Mouse (Mus musculus) small intestine, adult 2 months (tissue): ENCODE results near the gene Ppp2r5e. TPM values are rescaled to one million over a fixed set of nuclear protein-coding genes. Genes with fewer than 3 reads are reported as not detected.

ENCODE experiments used
- H3K27ac ChIP-seq: fragments of 200-500 bp; 2 replicates; pipeline ENCODE4 v1.5.1; 2012; ENCODE audit warnings: low read depth, low read length, control low read depth, inconsistent platforms; ENCODE audit not compliant: insufficient read depth
- H3K27me3 ChIP-seq: fragments of 200-500 bp; 2 replicates; pipeline ENCODE4 v1.6.1; 2012; ENCODE audit warnings: mild to moderate bottlenecking, moderate library complexity, low read length, inconsistent platforms; ENCODE audit not compliant: control insufficient read depth, insufficient read depth
- H3K36me3 ChIP-seq: fragments of 200-500 bp; 2 replicates; pipeline ENCODE4 v1.6.1; 2012; ENCODE audit warnings: mild to moderate bottlenecking, low read length, control low read depth, inconsistent platforms; ENCODE audit not compliant: control insufficient read depth, insufficient read depth
- H3K4me1 ChIP-seq: fragments of 200-500 bp; 2 replicates; pipeline ENCODE4 v1.6.1; 2012; ENCODE audit warnings: low read length, inconsistent platforms, mixed read lengths; ENCODE audit not compliant: control insufficient read depth, insufficient read depth, insufficient read length
- H3K4me3 ChIP-seq: fragments of 200-500 bp; 2 replicates; pipeline ENCODE4 v1.5.1; 2012; ENCODE audit warnings: low read depth, mild to moderate bottlenecking, control low read depth, inconsistent platforms, low read length, moderate library complexity
- CTCF ChIP-seq: fragments of 200-500 bp; IDR thresholded peaks from 2 replicates; pipeline ENCODE4 v1.5.1; 2012; ENCODE audit warnings: low read depth, mild to moderate bottlenecking, control low read depth, inconsistent platforms, low read length, moderate library complexity, mixed read lengths; ENCODE audit not compliant: insufficient replicate concordance, insufficient read length; ENCODE audit errors: extremely low read depth
- POLR2A ChIP-seq: fragments of 200-500 bp; IDR thresholded peaks from 2 replicates; pipeline ENCODE4 v1.6.1; 2012; ENCODE audit warnings: low read depth, mild to moderate bottlenecking, control low read depth, inconsistent platforms, low read length, moderate library complexity
- whole genome bisulfite sequencing: fragments of 180-500 bp; shearing (Covaris S2); methylation state at CpG from one replicate; pipeline ENCODE4 v1.1.7; 2018; 5-methylcytosine and 5-hydroxymethylcytosine counted together
- polyA plus RNA-seq: library from polyadenylated mRNA; depleted of rRNA; stranded (reverse); fragments of >200 nt; gene quantifications from 2 replicates; pipeline ENCODE4 v1.2.3, GENCODE M21; 2012; rRNA removed

Gene Ppp2r5e
- 9.9 and 14.2 TPM in 2 replicates for polyA plus RNA-seq

DNA sequence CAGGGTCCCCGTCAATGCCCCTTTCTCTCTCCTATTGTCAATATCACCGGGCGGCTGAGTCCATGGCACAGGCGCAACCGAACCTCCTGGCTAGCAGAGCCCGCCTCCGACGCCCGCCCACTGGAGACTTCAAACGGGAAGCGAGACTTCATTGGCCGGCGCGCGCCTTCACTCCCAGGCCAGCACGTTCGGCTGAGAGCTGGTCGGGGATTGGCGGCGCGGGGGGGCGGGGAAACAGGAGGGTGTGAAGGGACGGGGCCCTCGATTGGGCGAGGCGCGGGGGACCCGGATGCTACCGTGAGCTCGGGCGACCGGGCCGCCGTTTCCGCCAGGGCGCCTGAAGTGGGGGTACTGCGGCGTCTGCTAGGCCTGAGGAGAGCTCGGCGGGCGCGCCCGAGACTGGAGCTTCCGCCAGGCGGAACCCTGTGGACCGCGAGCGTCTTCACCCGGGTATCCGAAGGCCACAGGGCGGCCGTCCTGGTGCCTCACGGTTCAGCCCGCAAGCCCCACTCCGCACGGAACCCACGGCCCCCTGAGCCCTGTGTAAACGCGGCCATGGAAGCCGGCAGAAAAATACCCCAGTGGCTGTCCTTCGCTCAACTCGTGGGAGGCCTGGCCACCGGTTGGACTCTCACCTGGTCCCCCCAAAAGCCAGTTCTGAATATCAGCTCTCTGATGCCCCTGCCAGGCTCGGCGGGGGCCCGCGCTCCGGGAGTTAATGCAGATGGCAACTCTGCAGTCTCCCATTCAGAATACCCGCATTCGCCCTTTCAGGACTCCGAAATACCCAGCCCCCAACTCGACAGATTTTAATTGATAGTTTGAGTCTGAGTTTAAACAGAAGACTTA is at the start of gene Ppp2r5e:
Ppp2r5e (minus strand) TSS at position 92 of the 849 bp plus-strand sequence.
- Histone ChIP-seq H3K4me3 (peak within 1 kb of the TSS; percentile 97), H3K27ac (peak within 1 kb of the TSS; percentile 94), H3K4me1 (peaks cover 4% of the 10 kb centered on the region), H3K27me3 (no peaks in the 10 kb centered on the region), H3K36me3 (peaks cover 12% of the 10 kb centered on the region)
- WGBS, result under 1% methylated on average over 72 of the region's 72 CpGs
- peak; percentile 82 for TF ChIP-seq POLR2A
- 0 out of 2 replicates have a peak, but pooled peaks have one; percentile 8 for TF ChIP-seq CTCF

GRCm38 (mm10) chr12:75645780-75646179 is 49.7 kb upstream of the Ppp2r5e start:
- no peaks in the 10 kb centered on the region for H3K36me3 ChIP-seq
- no peaks in the 10 kb centered on the region for H3K4me1 ChIP-seq
- H3K27ac ChIP-seq, result no peak overlapping the region
- TF ChIP-seq CTCF, result peak; percentile 26; the same call in 1 of the 2 replicates
- TF ChIP-seq POLR2A, result no peak
- H3K4me3 ChIP-seq, result no peak overlapping the region
- H3K27me3 ChIP-seq, result no peaks in the 10 kb centered on the region
- WGBS, result 89% methylated on average over 1 of the region's 1 CpGs

GRCm38 (mm10) chr12:75641726-75642125 is 45.7 kb upstream of the Ppp2r5e start:
- Histone ChIP-seq H3K27me3 (no peaks in the 10 kb centered on the region), H3K4me3 (no peak overlapping the region), H3K4me1 (no peaks in the 10 kb centered on the region), H3K27ac (no peak overlapping the region), H3K36me3 (no peaks in the 10 kb centered on the region)
- TF ChIP-seq POLR2A, result no peak
- TF ChIP-seq CTCF, result no peak
- WGBS, result 98% methylated on average over 1 of the region's 1 CpGs

DNA sequence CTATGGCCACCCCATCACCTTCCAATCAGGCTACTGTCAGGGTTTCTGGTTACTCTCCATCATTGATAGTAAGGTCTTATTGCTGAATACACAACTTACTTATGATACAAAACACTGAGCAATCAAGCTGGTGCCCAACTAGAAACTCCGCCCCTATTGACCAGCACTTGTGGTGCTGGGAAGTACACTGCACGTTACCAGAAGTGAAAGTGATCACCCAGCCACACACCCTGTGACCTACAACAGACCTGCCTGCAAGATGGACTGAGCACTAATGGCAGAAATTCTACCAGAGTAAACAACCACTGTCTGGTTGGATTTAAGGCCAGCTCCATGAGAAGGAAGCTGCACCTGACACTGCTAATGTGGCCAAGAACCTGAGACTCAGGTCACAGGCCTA is 42.3 kb upstream of the Ppp2r5e start:
- TF ChIP-seq POLR2A, result no peak
- TF ChIP-seq CTCF, result no peak
- no peak overlapping the region for H3K4me3 ChIP-seq
- no peaks in the 10 kb centered on the region for H3K36me3 ChIP-seq
- H3K27ac ChIP-seq, result no peak overlapping the region
- no peaks in the 10 kb centered on the region for H3K4me1 ChIP-seq
- H3K27me3 ChIP-seq, result no peaks in the 10 kb centered on the region
- 60% methylated on average over 2 of the region's 2 CpGs for WGBS

- 65% methylated on average over 3 of the region's 3 CpGs for WGBS
- Histone ChIP-seq H3K4me3 (no peak overlapping the region), H3K27me3 (no peaks in the 10 kb centered on the region), H3K4me1 (no peaks in the 10 kb centered on the region), H3K27ac (no peak overlapping the region), H3K36me3 (no peaks in the 10 kb centered on the region)
- no peak for TF ChIP-seq CTCF
- TF ChIP-seq POLR2A, result no peak
These were observed 41.1 kb upstream of the Ppp2r5e start for GRCm38 (mm10) chr12:75637103-75637502.

GRCm38 (mm10) chr12:75635771-75636430 is 39.9 kb upstream of the Ppp2r5e start:
- no peaks in the 10 kb centered on the region for H3K36me3 ChIP-seq
- 70% methylated on average over 10 of the region's 10 CpGs for WGBS
- no peak overlapping the region for H3K4me3 ChIP-seq
- TF ChIP-seq CTCF, result no peak
- no peak for TF ChIP-seq POLR2A
- H3K27ac ChIP-seq, result no peak overlapping the region
- H3K27me3 ChIP-seq, result no peaks in the 10 kb centered on the region
- no peaks in the 10 kb centered on the region for H3K4me1 ChIP-seq

GRCm38 (mm10) chr12:75629618-75630017 is 33.6 kb upstream of the Ppp2r5e start:
- H3K4me1 ChIP-seq, result no peaks in the 10 kb centered on the region
- WGBS, result 64% methylated on average over 1 of the region's 1 CpGs
- no peak for TF ChIP-seq POLR2A
- no peak for TF ChIP-seq CTCF

More at GRCm38 (mm10) chr12:75629618-75630017, 33.6 kb upstream of the Ppp2r5e start:
- no peaks in the 10 kb centered on the region for H3K27me3 ChIP-seq
- no peak overlapping the region for H3K4me3 ChIP-seq
- no peak overlapping the region for H3K27ac ChIP-seq
- no peaks in the 10 kb centered on the region for H3K36me3 ChIP-seq
